Mouse (Mus musculus) bone marrow macrophage, adult 2 months (primary cell): ENCODE measurements around the gene Aif1l.

Source experiments
- CTCF ChIP-seq: IDR thresholded peaks from 2 replicates; pipeline ENCODE4 v1.5.1; 2012; ENCODE audit warnings: low read depth, mild to moderate bottlenecking, low read length, moderate library complexity
- POLR2A ChIP-seq: IDR thresholded peaks from 2 replicates; pipeline ENCODE4 v1.6.1; 2012; ENCODE audit warnings: mild to moderate bottlenecking, low read depth, low read length, borderline replicate concordance

DNA sequence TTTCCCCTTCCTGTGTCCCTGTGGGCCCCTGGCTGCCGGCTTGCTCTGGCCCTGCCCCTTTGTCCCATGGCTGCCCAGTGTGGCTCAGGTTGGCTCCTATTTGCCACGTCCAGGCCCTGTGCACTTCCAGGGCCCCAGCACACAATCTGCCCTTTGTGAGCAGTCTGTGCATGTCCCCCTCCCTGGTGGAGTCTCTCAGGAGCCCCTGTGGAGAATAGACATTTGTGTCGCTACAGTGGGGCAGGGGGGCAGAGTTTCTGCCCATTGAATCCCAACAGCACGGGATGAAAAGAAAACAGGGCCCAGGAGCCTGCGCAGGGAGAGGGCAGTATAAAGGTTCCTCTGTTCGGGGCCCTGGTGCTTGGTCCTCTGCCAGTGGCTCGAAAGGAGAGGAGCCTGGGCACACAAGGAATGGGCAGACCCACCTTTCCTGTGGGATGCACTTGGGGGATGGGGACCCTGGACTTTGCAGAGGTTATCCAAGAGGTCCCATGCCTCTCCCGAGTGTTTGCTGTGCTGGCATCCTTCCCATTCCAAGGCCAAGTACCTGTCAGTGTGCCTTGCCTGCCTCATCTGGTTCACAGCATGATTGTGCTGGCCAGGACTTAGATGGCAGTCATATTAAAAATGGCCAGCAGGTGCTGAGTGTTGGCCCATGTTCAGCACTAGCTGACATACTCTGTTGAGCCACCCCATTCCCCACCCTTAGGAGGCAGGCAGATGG is 12.7 kb downstream of the Aif1l start:
- no peak for TF ChIP-seq CTCF
- TF ChIP-seq POLR2A = no peak
